Mouse (Mus musculus): ENCODE measurements at regions not wholly inside any gene's neighbourhood (a gene's known extent, or its start where the extent isn't known, plus 50 kb on each side); places are given as distances from the start of the nearest gene placed in this dataset.

GRCm38 (mm10) chr12:114562978-114563377 is 1019.3 kb downstream of the Adam6a start:
- no peak for DNase-seq (ENCODE audit: low spot score)
- no peak for TF ChIP-seq CTCF (IDR thresholded peaks at IDR 0.05; ENCODE audit: low read depth)
- H3K27ac ChIP-seq, result no peak overlapping the region
- WGBS, result 53% methylated on average over 5 of the region's 5 CpGs
- no peaks in the 10 kb centered on the region for H3K27me3 ChIP-seq (ENCODE audit: insufficient read depth, low read length)
- no peak overlapping the region for H3K4me2 ChIP-seq (ENCODE audit: low read length)
- H3K9ac ChIP-seq (ENCODE audit: low read depth, low read length), result no peak overlapping the region
- 0 out of 2 replicates have a peak, but pooled peaks cover 3% of the 10 kb centered on the region for H3K9me3 ChIP-seq (replicated peaks; ENCODE audit: low read length)
- H3K4me3 ChIP-seq (replicated peaks; ENCODE audit: low read depth, low read length), result no peak overlapping the region
- no peak for ATAC-seq (replicated peaks; ENCODE audit: low FRiP score, low read depth)
- H3K36me3 ChIP-seq (ENCODE audit: insufficient read depth, low read length), result no peaks in the 10 kb centered on the region
- no peaks in the 10 kb centered on the region for H3K4me1 ChIP-seq (replicated peaks; ENCODE audit: insufficient read depth, low read length)

GRCm38 (mm10) chr12:114563683-114564082 is 1020.0 kb downstream of the Adam6a start:
- Histone ChIP-seq H3K9ac (ENCODE audit: low read depth, low read length) (no peak overlapping the region), H3K27me3 (ENCODE audit: insufficient read depth, low read length) (no peaks in the 10 kb centered on the region), H3K27ac (no peak overlapping the region), H3K4me1 (replicated peaks; ENCODE audit: insufficient read depth, low read length) (no peaks in the 10 kb centered on the region), H3K9me3 (replicated peaks; ENCODE audit: low read length) (0 out of 2 replicates have a peak, but pooled peaks cover 3% of the 10 kb centered on the region), H3K36me3 (ENCODE audit: insufficient read depth, low read length) (no peaks in the 10 kb centered on the region), H3K4me2 (ENCODE audit: low read length) (no peak overlapping the region), H3K4me3 (replicated peaks; ENCODE audit: low read depth, low read length) (no peak overlapping the region)
- no peak for TF ChIP-seq CTCF (IDR thresholded peaks at IDR 0.05; ENCODE audit: low read depth)
- DNase-seq (ENCODE audit: low spot score) (no peak), ATAC-seq (replicated peaks; ENCODE audit: low FRiP score, low read depth) (no peak)
- 56% methylated on average over 1 of the region's 1 CpGs for WGBS

GRCm38 (mm10) chr12:114564329-114564728 is 1020.6 kb downstream of the Adam6a start:
- 62% methylated on average over 2 of the region's 2 CpGs for WGBS
- no peak for TF ChIP-seq CTCF (IDR thresholded peaks at IDR 0.05; ENCODE audit: low read depth)
- no peaks in the 10 kb centered on the region for H3K27me3 ChIP-seq (ENCODE audit: insufficient read depth, low read length)
- no peak overlapping the region for H3K9ac ChIP-seq (ENCODE audit: low read depth, low read length)
- H3K9me3 ChIP-seq (replicated peaks; ENCODE audit: low read length), result 0 out of 2 replicates have a peak, but pooled peaks cover 3% of the 10 kb centered on the region
- no peak overlapping the region for H3K4me3 ChIP-seq (replicated peaks; ENCODE audit: low read depth, low read length)
- ATAC-seq (replicated peaks; ENCODE audit: low FRiP score, low read depth) (no peak), DNase-seq (ENCODE audit: low spot score) (no peak)
- no peak overlapping the region for H3K4me2 ChIP-seq (ENCODE audit: low read length)
- no peak overlapping the region for H3K27ac ChIP-seq
- H3K36me3 ChIP-seq (ENCODE audit: insufficient read depth, low read length), result no peaks in the 10 kb centered on the region
- no peaks in the 10 kb centered on the region for H3K4me1 ChIP-seq (replicated peaks; ENCODE audit: insufficient read depth, low read length)

- Histone ChIP-seq H3K9me3 (replicated peaks; ENCODE audit: low read length) (no peaks in the 10 kb centered on the region; the same call in 1 of the 2 replicates), H3K27ac (no peak overlapping the region), H3K27me3 (ENCODE audit: insufficient read depth, low read length) (no peaks in the 10 kb centered on the region), H3K9ac (ENCODE audit: low read depth, low read length) (no peak overlapping the region), H3K4me2 (ENCODE audit: low read length) (no peak overlapping the region), H3K36me3 (ENCODE audit: insufficient read depth, low read length) (no peaks in the 10 kb centered on the region), H3K4me1 (replicated peaks; ENCODE audit: insufficient read depth, low read length) (no peaks in the 10 kb centered on the region), H3K4me3 (replicated peaks; ENCODE audit: low read depth, low read length) (no peak overlapping the region)
- DNase-seq (ENCODE audit: low spot score), result no peak
- 45% methylated on average over 1 of the region's 1 CpGs for WGBS
- ATAC-seq (replicated peaks; ENCODE audit: low FRiP score, low read depth), result no peak
- no peak for TF ChIP-seq CTCF (IDR thresholded peaks at IDR 0.05; ENCODE audit: low read depth)
Observed at GRCm38 (mm10) chr12:114583371-114583770, 1039.7 kb downstream of the Adam6a start.

GRCm38 (mm10) chr12:114587227-114587626 is 1043.5 kb downstream of the Adam6a start:
- Histone ChIP-seq H3K4me2 (ENCODE audit: low read length) (no peak overlapping the region), H3K4me1 (replicated peaks; ENCODE audit: insufficient read depth, low read length) (no peaks in the 10 kb centered on the region), H3K36me3 (ENCODE audit: insufficient read depth, low read length) (no peaks in the 10 kb centered on the region), H3K9ac (ENCODE audit: low read depth, low read length) (no peak overlapping the region), H3K27ac (no peak overlapping the region), H3K9me3 (replicated peaks; ENCODE audit: low read length) (no peaks in the 10 kb centered on the region; the same call in 1 of the 2 replicates), H3K27me3 (ENCODE audit: insufficient read depth, low read length) (no peaks in the 10 kb centered on the region), H3K4me3 (replicated peaks; ENCODE audit: low read depth, low read length) (no peak overlapping the region)
- no peak for TF ChIP-seq CTCF (IDR thresholded peaks at IDR 0.05; ENCODE audit: low read depth)
- ATAC-seq (replicated peaks; ENCODE audit: low FRiP score, low read depth) (no peak), DNase-seq (ENCODE audit: low spot score) (no peak)
- 73% methylated on average over 2 of the region's 2 CpGs for WGBS

- Histone ChIP-seq H3K27ac (no peak overlapping the region), H3K27me3 (ENCODE audit: insufficient read depth, low read length) (no peaks in the 10 kb centered on the region), H3K36me3 (ENCODE audit: insufficient read depth, low read length) (no peaks in the 10 kb centered on the region), H3K4me2 (ENCODE audit: low read length) (no peak overlapping the region), H3K9ac (ENCODE audit: low read depth, low read length) (no peak overlapping the region), H3K9me3 (replicated peaks; ENCODE audit: low read length) (no peaks in the 10 kb centered on the region), H3K4me1 (replicated peaks; ENCODE audit: insufficient read depth, low read length) (no peaks in the 10 kb centered on the region), H3K4me3 (replicated peaks; ENCODE audit: low read depth, low read length) (no peak overlapping the region)
- 79% methylated on average over 1 of the region's 1 CpGs for WGBS
- TF ChIP-seq CTCF (IDR thresholded peaks at IDR 0.05; ENCODE audit: low read depth), result no peak
- no peak for ATAC-seq (replicated peaks; ENCODE audit: low FRiP score, low read depth)
- DNase-seq (ENCODE audit: low spot score), result no peak
Observed at GRCm38 (mm10) chr12:114597672-114598071, 1054.0 kb downstream of the Adam6a start.

- H3K27me3 ChIP-seq (ENCODE audit: insufficient read depth, low read length), result no peaks in the 10 kb centered on the region
- H3K27ac ChIP-seq, result no peak overlapping the region
- no peaks in the 10 kb centered on the region for H3K4me1 ChIP-seq (replicated peaks; ENCODE audit: insufficient read depth, low read length)
- no peaks in the 10 kb centered on the region for H3K9me3 ChIP-seq (replicated peaks; ENCODE audit: low read length)
- H3K9ac ChIP-seq (ENCODE audit: low read depth, low read length), result no peak overlapping the region
- no peaks in the 10 kb centered on the region for H3K36me3 ChIP-seq (ENCODE audit: insufficient read depth, low read length)
- TF ChIP-seq CTCF (IDR thresholded peaks at IDR 0.05; ENCODE audit: low read depth), result no peak
- DNase-seq (ENCODE audit: low spot score) (no peak), ATAC-seq (replicated peaks; ENCODE audit: low FRiP score, low read depth) (no peak)
- no peak overlapping the region for H3K4me2 ChIP-seq (ENCODE audit: low read length)
- no peak overlapping the region for H3K4me3 ChIP-seq (replicated peaks; ENCODE audit: low read depth, low read length)
Observed at GRCm38 (mm10) chr12:114609171-114609570, 1065.5 kb downstream of the Adam6a start.
